Mouse (Mus musculus): Measurements from ENCODE around the gene Cse1l. TPM values are rescaled to one million over a fixed set of nuclear protein-coding genes. Genes with fewer than 3 reads are reported as not detected.

Gene Cse1l
- polyA plus RNA-seq, 1 experiment from 2014 or later: 120 TPM

DNA sequence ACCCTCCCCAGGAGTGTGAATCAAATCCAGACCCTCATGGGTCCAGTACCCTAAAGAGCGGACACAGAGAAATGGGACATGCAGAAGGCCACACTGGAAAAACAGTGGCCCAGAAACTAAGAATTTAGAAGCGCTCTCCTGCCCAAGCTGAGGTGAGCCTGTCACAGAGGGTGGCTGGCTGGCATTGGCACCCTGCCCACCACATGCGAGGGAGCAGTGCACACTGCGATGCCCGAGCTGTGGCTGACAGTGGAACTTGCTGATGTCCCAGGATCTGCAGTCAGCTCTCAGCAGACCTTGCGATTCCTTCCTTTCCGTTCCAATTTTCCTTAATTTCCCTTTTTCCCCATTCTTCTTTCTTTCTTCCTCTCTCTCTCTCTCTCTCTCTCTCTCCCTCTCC is 20.8 kb upstream of the Cse1l start:
- ATAC-seq (ENCODE audit: insufficient number of reproducible peaks, insufficient read depth, low FRiP score, low TSS enrichment, low read depth): no peak
- H3K36me3 ChIP-seq: peaks cover 22% of the 10 kb centered on the region
- no peaks in the 10 kb centered on the region for H3K27me3 ChIP-seq
- 0 out of 2 replicates have a peak, but pooled peaks cover 10% of the 10 kb centered on the region for H3K4me1 ChIP-seq
- no peak overlapping the region for H3K4me3 ChIP-seq
- no peaks in the 10 kb centered on the region for H3K9me3 ChIP-seq
- WGBS: 60% methylated on average over 7 of the region's 7 CpGs
- H3K9ac ChIP-seq: no peak overlapping the region
- H3K4me2 ChIP-seq: no peak overlapping the region
- H3K27ac ChIP-seq: no peak overlapping the region

DNA sequence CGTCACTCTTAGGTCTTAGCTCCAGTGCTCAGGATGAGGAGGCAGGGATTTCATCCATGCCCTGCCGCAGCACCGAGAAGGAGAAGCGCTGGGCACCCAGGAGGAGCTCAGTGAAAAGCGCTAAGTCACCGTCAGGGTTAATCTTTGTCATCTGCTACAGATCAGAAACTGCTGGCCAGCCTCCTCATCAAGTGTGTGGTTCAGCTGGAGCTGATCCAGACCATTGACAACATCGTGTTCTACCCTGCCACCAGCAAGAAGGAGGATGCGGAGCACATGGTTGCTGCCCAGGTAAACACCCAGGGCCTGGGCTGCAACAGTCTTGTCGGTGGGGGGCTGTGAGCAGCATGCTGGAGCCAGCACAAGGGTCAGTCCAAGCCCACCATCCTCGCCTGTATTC is 20.2 kb upstream of the Cse1l start:
- Histone ChIP-seq H3K4me3 (no peak overlapping the region), H3K36me3 (peaks cover 27% of the 10 kb centered on the region), H3K27me3 (no peaks in the 10 kb centered on the region), H3K4me2 (no peak overlapping the region), H3K27ac (no peak overlapping the region), H3K4me1 (0 out of 2 replicates have a peak, but pooled peaks cover 10% of the 10 kb centered on the region), H3K9ac (peak overlapping the region; percentile 27; the same call in 1 of the 2 replicates), H3K9me3 (no peaks in the 10 kb centered on the region)
- no peak for ATAC-seq (ENCODE audit: insufficient number of reproducible peaks, insufficient read depth, low FRiP score, low TSS enrichment, low read depth)
- 55% methylated on average over 10 of the region's 10 CpGs for WGBS

GRCm38 (mm10) chr2:166886231-166886630 is 19.6 kb upstream of the Cse1l start:
- H3K9ac ChIP-seq: no peak overlapping the region
- H3K27me3 ChIP-seq: no peaks in the 10 kb centered on the region
- no peak for ATAC-seq (ENCODE audit: insufficient number of reproducible peaks, insufficient read depth, low FRiP score, low TSS enrichment, low read depth)
- H3K4me1 ChIP-seq: 0 out of 2 replicates have a peak, but pooled peaks cover 10% of the 10 kb centered on the region
- 87% methylated on average over 3 of the region's 3 CpGs for WGBS
- peaks cover 26% of the 10 kb centered on the region for H3K36me3 ChIP-seq
- H3K4me3 ChIP-seq: no peak overlapping the region
- H3K9me3 ChIP-seq: no peaks in the 10 kb centered on the region
- no peak overlapping the region for H3K27ac ChIP-seq
- H3K4me2 ChIP-seq: no peak overlapping the region

- 33% methylated on average over 11 of the region's 11 CpGs for WGBS
- H3K36me3 ChIP-seq: peaks cover 32% of the 10 kb centered on the region
- no peak for ATAC-seq (ENCODE audit: insufficient number of reproducible peaks, insufficient read depth, low FRiP score, low TSS enrichment, low read depth)
- H3K27me3 ChIP-seq: no peaks in the 10 kb centered on the region
- no peak overlapping the region for H3K4me2 ChIP-seq
- H3K27ac ChIP-seq: no peak overlapping the region
- H3K4me3 ChIP-seq: no peak overlapping the region
- no peaks in the 10 kb centered on the region for H3K9me3 ChIP-seq
- H3K9ac ChIP-seq: no peak overlapping the region
- H3K4me1 ChIP-seq: 0 out of 2 replicates have a peak, but pooled peaks cover 10% of the 10 kb centered on the region
Measured at GRCm38 (mm10) chr2:166887816-166888215, 18.0 kb upstream of the Cse1l start.

DNA sequence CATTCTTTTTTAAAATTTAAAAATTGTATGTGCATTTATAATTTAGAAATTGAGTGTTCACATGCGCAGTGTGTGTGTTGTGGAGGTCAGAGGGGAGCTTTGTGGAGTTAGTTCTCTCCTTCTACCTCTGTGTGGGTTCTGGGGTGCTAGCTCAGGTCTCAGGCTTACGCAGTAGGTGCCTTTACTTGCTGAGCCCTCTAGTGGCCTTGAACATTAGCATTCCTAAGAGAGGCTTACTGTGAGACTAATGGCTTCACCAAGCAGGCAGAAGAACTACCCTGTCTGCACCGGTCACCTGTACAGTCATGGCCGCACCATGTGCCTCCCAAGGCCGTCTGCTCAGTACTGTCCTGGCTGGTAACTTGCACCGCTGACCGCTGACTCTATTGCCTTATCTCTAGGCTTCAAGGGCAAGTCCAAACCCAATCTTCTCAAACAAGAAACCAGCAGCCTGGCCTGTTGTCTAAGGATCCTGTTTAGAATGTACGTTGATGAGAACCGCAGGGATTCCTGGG is 14.4 kb upstream of the Cse1l start:
- WGBS: 72% methylated on average over 9 of the region's 9 CpGs
- Histone ChIP-seq H3K4me1 (no peaks in the 10 kb centered on the region), H3K9me3 (no peaks in the 10 kb centered on the region), H3K4me2 (no peak overlapping the region), H3K4me3 (no peak overlapping the region), H3K27ac (no peak overlapping the region), H3K9ac (no peak overlapping the region), H3K27me3 (no peaks in the 10 kb centered on the region), H3K36me3 (peaks cover 48% of the 10 kb centered on the region)
- ATAC-seq (ENCODE audit: insufficient number of reproducible peaks, insufficient read depth, low FRiP score, low TSS enrichment, low read depth): no peak

DNA sequence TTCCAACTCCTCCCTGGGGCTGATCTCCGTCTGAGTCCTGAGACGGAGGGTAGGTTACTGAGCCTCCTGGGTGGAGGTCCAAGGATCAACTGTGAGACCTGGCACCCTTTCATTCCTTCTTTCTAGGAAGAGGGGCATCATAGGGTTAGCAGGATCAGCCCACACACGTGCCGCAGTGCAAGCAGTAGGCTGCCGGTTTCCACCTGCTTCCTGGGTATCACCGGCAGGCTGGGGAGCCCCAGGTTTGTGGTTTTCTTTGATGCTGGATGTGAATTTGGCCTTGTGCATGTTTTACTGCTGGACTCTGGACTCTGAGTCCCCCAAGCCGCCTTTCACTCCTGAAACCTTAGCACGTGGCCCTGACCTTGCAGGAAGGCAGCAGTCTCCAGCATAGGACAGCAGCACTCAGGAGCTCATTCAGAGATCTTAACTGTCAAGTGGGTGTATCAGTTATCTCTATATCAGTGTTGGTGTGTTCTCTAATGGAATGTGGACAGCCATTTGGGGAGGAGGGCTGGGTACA is 13.6 kb upstream of the Cse1l start:
- Histone ChIP-seq H3K27ac (no peak overlapping the region), H3K36me3 (peaks cover 48% of the 10 kb centered on the region), H3K27me3 (no peaks in the 10 kb centered on the region), H3K4me1 (no peaks in the 10 kb centered on the region), H3K9ac (no peak overlapping the region), H3K4me2 (no peak overlapping the region), H3K9me3 (no peaks in the 10 kb centered on the region), H3K4me3 (no peak overlapping the region)
- WGBS: 87% methylated on average over 8 of the region's 8 CpGs
- ATAC-seq (ENCODE audit: insufficient number of reproducible peaks, insufficient read depth, low FRiP score, low TSS enrichment, low read depth): no peak

- WGBS: 95% methylated on average over 5 of the region's 5 CpGs
- Histone ChIP-seq H3K4me2 (no peak overlapping the region), H3K9me3 (no peaks in the 10 kb centered on the region), H3K36me3 (peaks cover 48% of the 10 kb centered on the region), H3K9ac (no peak overlapping the region), H3K27ac (no peak overlapping the region), H3K4me3 (no peak overlapping the region), H3K27me3 (no peaks in the 10 kb centered on the region), H3K4me1 (no peaks in the 10 kb centered on the region)
- no peak for ATAC-seq (ENCODE audit: insufficient number of reproducible peaks, insufficient read depth, low FRiP score, low TSS enrichment, low read depth)
Measured at GRCm38 (mm10) chr2:166893036-166893435, 12.8 kb upstream of the Cse1l start.

DNA sequence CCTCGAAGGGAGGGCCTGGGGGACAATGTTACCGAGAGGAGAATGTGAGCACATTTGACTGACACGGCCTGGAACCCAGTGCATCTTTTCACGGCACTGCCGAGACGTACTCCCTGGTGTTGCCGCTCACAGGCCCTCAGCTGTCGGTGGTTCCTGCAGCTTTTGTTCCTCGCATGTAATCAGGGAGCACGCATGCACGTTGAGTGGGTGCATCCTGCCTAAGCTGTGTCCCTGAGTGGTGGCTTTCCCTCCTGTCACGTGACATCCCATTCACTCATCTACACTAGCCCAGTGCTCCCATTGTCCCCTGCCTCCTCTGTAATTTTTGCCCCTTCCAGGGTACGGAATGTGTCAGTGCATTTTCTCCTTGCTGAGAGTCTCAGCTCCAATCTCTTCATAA is 9.5 kb upstream of the Cse1l start:
- whole genome bisulfite sequencing: 86% methylated on average over 13 of the region's 13 CpGs
- Histone ChIP-seq H3K27me3 (no peaks in the 10 kb centered on the region), H3K4me1 (no peaks in the 10 kb centered on the region), H3K27ac (no peak overlapping the region), H3K4me3 (no peak overlapping the region), H3K4me2 (no peak overlapping the region), H3K9ac (no peak overlapping the region), H3K36me3 (peaks cover 37% of the 10 kb centered on the region), H3K9me3 (no peaks in the 10 kb centered on the region)
- ATAC-seq (ENCODE audit: insufficient number of reproducible peaks, insufficient read depth, low FRiP score, low TSS enrichment, low read depth): no peak

DNA sequence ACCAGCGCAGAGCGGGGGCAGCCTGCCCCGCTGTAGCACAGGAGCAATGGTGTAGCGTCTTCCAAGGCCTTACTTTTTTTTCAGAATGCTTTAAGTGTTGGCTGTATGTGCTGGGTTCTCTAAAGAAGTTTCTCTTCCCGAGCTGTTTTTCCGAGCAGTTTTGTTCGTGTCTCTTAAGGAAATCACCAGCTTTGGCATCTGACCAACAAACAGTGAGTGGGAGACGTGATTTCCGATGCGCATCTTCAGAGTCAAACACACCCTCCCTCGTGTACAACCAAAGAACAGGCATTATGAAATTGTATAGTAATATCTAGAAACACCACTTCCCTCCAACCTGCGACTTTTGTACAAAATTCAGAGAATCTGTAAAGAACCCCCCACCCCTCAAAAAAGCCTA is 8.9 kb upstream of the Cse1l start:
- Histone ChIP-seq H3K9ac (no peak overlapping the region), H3K4me2 (no peak overlapping the region), H3K4me1 (no peaks in the 10 kb centered on the region), H3K36me3 (peaks cover 32% of the 10 kb centered on the region), H3K4me3 (no peak overlapping the region), H3K9me3 (no peaks in the 10 kb centered on the region), H3K27me3 (no peaks in the 10 kb centered on the region), H3K27ac (no peak overlapping the region)
- ATAC-seq (ENCODE audit: insufficient number of reproducible peaks, insufficient read depth, low FRiP score, low TSS enrichment, low read depth): no peak
- 90% methylated on average over 12 of the region's 12 CpGs for WGBS

DNA sequence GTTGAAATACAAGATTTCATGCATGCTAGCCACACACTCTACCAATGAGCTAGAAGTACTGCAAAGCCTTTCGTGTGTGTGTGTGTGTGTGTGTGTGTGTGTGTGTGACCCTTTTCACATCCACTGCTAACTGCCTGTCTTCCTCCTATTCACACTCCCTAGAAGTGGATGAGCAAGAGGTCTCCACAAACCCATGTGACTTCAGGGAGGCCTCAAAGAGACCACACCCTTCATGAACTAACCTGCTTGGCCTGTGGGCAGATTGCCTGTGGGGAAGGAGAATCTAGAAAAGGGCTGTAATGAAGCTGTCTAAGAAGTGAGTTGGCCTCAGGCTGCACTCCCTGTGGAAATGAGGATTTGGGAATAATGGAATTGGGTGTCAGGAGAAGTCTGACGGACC is 6.7 kb upstream of the Cse1l start:
- no peaks in the 10 kb centered on the region for H3K4me1 ChIP-seq
- no peak for ATAC-seq (ENCODE audit: insufficient number of reproducible peaks, insufficient read depth, low FRiP score, low TSS enrichment, low read depth)
- H3K4me3 ChIP-seq: no peak overlapping the region
- WGBS: 76% methylated on average over 2 of the region's 2 CpGs
- no peaks in the 10 kb centered on the region for H3K27me3 ChIP-seq
- H3K4me2 ChIP-seq: no peak overlapping the region
- no peak overlapping the region for H3K9ac ChIP-seq
- peaks cover 13% of the 10 kb centered on the region for H3K36me3 ChIP-seq
- no peak overlapping the region for H3K27ac ChIP-seq
- H3K9me3 ChIP-seq: no peaks in the 10 kb centered on the region

DNA sequence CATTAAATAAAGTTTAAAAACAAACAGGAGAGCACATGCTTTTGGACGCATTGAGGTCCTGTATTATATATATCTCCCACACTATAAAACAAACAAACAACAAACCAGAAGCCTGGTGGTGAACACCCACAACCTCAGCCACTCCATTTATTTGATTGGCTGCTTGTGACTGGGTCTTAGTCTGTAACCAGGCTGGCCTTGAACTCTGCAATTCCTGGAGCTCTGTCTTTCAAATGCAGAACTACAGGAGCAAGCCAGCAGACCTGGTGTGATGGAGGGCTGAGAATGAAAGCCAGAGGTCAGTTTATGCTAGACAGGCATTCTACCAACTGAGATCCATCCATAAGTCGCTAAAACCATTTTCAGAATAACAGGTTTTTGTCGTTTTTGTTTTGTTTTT is 6.1 kb upstream of the Cse1l start:
- H3K4me1 ChIP-seq: no peaks in the 10 kb centered on the region
- no peak overlapping the region for H3K4me2 ChIP-seq
- H3K27me3 ChIP-seq: no peaks in the 10 kb centered on the region
- no peaks in the 10 kb centered on the region for H3K9me3 ChIP-seq
- H3K27ac ChIP-seq: no peak overlapping the region
- no peak overlapping the region for H3K4me3 ChIP-seq
- peaks cover 7% of the 10 kb centered on the region for H3K36me3 ChIP-seq
- ATAC-seq (ENCODE audit: insufficient number of reproducible peaks, insufficient read depth, low FRiP score, low TSS enrichment, low read depth): no peak
- WGBS: 67% methylated on average over 3 of the region's 3 CpGs
- no peak overlapping the region for H3K9ac ChIP-seq

DNA sequence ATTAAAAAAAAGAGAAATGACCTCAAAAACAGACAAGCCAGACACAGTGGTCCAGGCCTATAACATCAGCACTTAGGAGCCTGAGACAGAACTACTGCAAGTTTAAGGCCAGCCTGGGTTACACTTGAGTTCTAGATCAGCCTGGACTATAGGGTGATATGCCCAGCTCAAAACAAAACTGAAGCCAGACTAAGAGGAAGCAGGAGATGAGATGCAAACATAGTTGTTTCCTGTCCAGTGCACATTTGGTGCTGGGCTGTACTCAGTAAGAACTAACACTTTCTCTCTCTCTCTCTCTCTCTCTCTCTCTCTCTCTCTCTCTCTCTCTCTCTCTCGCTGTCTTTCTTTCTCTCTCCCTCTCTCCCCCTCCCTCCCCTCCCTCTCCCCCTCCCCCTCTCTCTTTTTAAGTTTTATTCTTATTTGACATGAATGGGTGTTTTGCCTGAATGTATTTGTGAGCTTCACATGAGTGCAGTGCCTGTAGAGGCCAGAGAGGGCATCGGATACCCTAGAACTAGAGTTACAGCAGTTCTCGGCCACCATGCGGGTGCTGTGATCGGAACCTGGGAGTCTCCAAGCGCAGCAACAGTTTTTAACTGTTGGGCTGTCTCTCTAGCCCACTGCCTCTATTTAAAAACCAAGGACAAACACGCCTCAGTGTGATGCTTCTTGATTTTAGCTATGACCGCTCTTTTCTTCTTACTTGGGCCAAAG is 4.9 kb upstream of the Cse1l start:
- 88% methylated on average over 8 of the region's 8 CpGs for WGBS
- Histone ChIP-seq H3K4me2 (no peak overlapping the region), H3K4me3 (no peak overlapping the region), H3K9me3 (no peaks in the 10 kb centered on the region), H3K4me1 (0 out of 2 replicates have a peak, but pooled peaks cover 4% of the 10 kb centered on the region), H3K9ac (no peak overlapping the region), H3K27ac (no peak overlapping the region), H3K27me3 (no peaks in the 10 kb centered on the region), H3K36me3 (peaks cover under 1% of the 10 kb centered on the region)
- ATAC-seq (ENCODE audit: insufficient number of reproducible peaks, insufficient read depth, low FRiP score, low TSS enrichment, low read depth): no peak
